Mouse (Mus musculus) G1E (cell line): ENCODE measurements around the gene Pycr1.

Experiments
- CTCF ChIP-seq: IDR thresholded peaks from 2 replicates; pipeline ENCODE4 v1.5.1; 2012; ENCODE audit warnings: low read depth, low read length, inconsistent platforms, mixed read lengths
- GATA1 ChIP-seq: IDR thresholded peaks from 2 replicates; pipeline ENCODE4 v1.6.1; 2012; ENCODE audit warnings: borderline replicate concordance, low read length, inconsistent platforms, mixed read lengths
- GATA2 ChIP-seq: IDR thresholded peaks from 2 replicates; pipeline ENCODE4 v1.6.1; 2012; ENCODE audit warnings: low read depth, low read length, inconsistent platforms, borderline replicate concordance
- POLR2AphosphoS5 ChIP-seq: IDR thresholded peaks from 2 replicates; pipeline ENCODE4 v1.6.1; 2012; ENCODE audit warnings: low read depth, low read length, inconsistent platforms; ENCODE audit not compliant: insufficient replicate concordance
- TAL1 ChIP-seq: conservative IDR thresholded peaks from 2 replicates; pipeline ENCODE4 v1.6.1; 2012; ENCODE audit warnings: low read depth, low read length, inconsistent platforms, mixed read lengths

DNA sequence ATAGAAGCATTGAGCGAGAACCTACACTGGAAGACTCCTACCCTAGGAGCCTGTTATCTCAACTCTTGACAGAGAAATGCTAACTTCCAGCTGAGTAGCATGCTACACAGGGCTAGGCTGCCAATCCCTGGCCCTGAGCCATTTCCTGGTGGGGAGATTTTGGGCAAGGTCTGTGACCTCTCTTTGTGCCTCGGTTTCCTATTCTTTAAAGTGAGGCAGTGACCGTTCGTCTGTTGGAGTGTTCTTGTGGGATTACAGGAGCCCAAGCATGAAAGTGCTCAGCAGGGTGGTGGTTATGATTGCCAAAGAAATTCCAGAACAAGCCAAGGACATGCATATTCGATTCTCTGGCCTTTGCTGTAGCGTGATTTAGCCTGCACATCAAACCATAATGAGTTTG, 19.2 kb upstream of the Pycr1 start:
- TF ChIP-seq CTCF (no peak), GATA1 (no peak), POLR2AphosphoS5 (no peak), TAL1 (no peak), GATA2 (no peak)
